Mouse (Mus musculus): Measurements from ENCODE around the gene Iqschfp. TPM values are rescaled to one million over a fixed set of nuclear protein-coding genes. Genes with fewer than 3 reads are reported as not detected.

Iqschfp gene
- polyA plus RNA-seq, 1 experiment from 2014 or later, result 0.24 TPM

GRCm38 (mm10) chr3:67961934-67962639 is 70.1 kb downstream of the Iqschfp start:
- DNase-seq (ENCODE audit: low spot score), result no peak
- Histone ChIP-seq H3K27me3 (replicated peaks; ENCODE audit: low read depth, poor library complexity, severe bottlenecking) (no peaks in the 10 kb centered on the region), H3K9me3 (no peaks in the 10 kb centered on the region), H3K36me3 (replicated peaks) (no peaks in the 10 kb centered on the region), H3K27ac (replicated peaks) (no peak overlapping the region), H3K4me1 (no peaks in the 10 kb centered on the region), H3K4me3 (no peak overlapping the region)
- 91% methylated on average over 6 of the region's 6 CpGs for WGBS

- 90% methylated on average over 2 of the region's 2 CpGs for WGBS
- Histone ChIP-seq H3K4me1 (no peaks in the 10 kb centered on the region), H3K9me3 (peaks cover 4% of the 10 kb centered on the region; the same call in 1 of the 2 replicates), H3K36me3 (replicated peaks) (no peaks in the 10 kb centered on the region), H3K4me3 (no peak overlapping the region), H3K27me3 (replicated peaks; ENCODE audit: low read depth, poor library complexity, severe bottlenecking) (no peaks in the 10 kb centered on the region), H3K27ac (replicated peaks) (no peak overlapping the region)
- DNase-seq (ENCODE audit: low spot score), result no peak
Measured at GRCm38 (mm10) chr3:67974340-67974998, 82.4 kb downstream of the Iqschfp start.

GRCm38 (mm10) chr3:67980006-67980405 is 88.0 kb downstream of the Iqschfp start:
- H3K36me3 ChIP-seq (replicated peaks), result no peaks in the 10 kb centered on the region
- no peaks in the 10 kb centered on the region for H3K27me3 ChIP-seq (replicated peaks; ENCODE audit: low read depth, poor library complexity, severe bottlenecking)
- no peaks in the 10 kb centered on the region for H3K9me3 ChIP-seq
- 84% methylated on average over 1 of the region's 1 CpGs for WGBS
- no peak for DNase-seq (ENCODE audit: low spot score)
- H3K27ac ChIP-seq (replicated peaks), result no peak overlapping the region
- H3K4me1 ChIP-seq, result peaks cover 5% of the 10 kb centered on the region
- no peak overlapping the region for H3K4me3 ChIP-seq

- peaks cover 5% of the 10 kb centered on the region for H3K4me1 ChIP-seq
- DNase-seq (ENCODE audit: low spot score), result peak; percentile 35
- no peaks in the 10 kb centered on the region for H3K9me3 ChIP-seq
- H3K36me3 ChIP-seq (replicated peaks), result no peaks in the 10 kb centered on the region
- no peak overlapping the region; the same call in 1 of the 2 replicates for H3K27ac ChIP-seq (replicated peaks)
- WGBS, result 29% methylated on average over 12 of the region's 12 CpGs
- no peak overlapping the region for H3K4me3 ChIP-seq
- no peaks in the 10 kb centered on the region for H3K27me3 ChIP-seq (replicated peaks; ENCODE audit: low read depth, poor library complexity, severe bottlenecking)
Measured at GRCm38 (mm10) chr3:67983329-67983728, 91.3 kb downstream of the Iqschfp start.

DNA sequence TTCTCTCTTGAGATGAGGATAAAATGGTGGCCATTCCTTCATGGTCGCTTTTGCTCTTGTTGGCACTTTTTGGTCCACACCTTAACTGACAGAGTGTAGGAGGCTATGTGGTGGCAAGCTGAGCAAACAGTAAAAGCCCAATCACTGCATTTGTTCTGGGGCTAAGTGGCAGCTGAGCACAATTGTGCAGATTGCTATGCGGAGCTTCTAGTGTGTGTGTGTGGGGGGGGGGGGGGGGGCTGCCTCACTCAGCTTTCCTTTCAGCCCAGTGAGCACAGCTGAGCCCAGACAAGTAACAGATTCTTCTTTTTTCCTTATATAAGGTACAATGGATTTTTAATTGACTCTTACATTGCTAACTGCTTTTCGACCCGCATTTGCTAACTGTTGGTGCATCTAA is 110.4 kb downstream of the Iqschfp start:
- 82% methylated on average over 4 of the region's 4 CpGs for WGBS

GRCm38 (mm10) chr3:68012342-68012741 is 120.3 kb downstream of the Iqschfp start:
- no peaks in the 10 kb centered on the region for H3K27me3 ChIP-seq (replicated peaks; ENCODE audit: low read depth, poor library complexity, severe bottlenecking)
- H3K4me3 ChIP-seq, result no peak overlapping the region
- no peaks in the 10 kb centered on the region for H3K4me1 ChIP-seq
- H3K9me3 ChIP-seq, result no peaks in the 10 kb centered on the region
- no peaks in the 10 kb centered on the region for H3K36me3 ChIP-seq (replicated peaks)
- DNase-seq (ENCODE audit: low spot score), result no peak
- no peak overlapping the region for H3K27ac ChIP-seq (replicated peaks)

More for the DNA sequence above, 110.4 kb downstream of the Iqschfp start:
- Histone ChIP-seq H3K4me3 (no peak overlapping the region), H3K27ac (replicated peaks) (no peak overlapping the region), H3K4me1 (no peaks in the 10 kb centered on the region), H3K9me3 (no peaks in the 10 kb centered on the region), H3K27me3 (replicated peaks; ENCODE audit: low read depth, poor library complexity, severe bottlenecking) (no peaks in the 10 kb centered on the region), H3K36me3 (replicated peaks) (no peaks in the 10 kb centered on the region)
- no peak for DNase-seq (ENCODE audit: low spot score)

DNA sequence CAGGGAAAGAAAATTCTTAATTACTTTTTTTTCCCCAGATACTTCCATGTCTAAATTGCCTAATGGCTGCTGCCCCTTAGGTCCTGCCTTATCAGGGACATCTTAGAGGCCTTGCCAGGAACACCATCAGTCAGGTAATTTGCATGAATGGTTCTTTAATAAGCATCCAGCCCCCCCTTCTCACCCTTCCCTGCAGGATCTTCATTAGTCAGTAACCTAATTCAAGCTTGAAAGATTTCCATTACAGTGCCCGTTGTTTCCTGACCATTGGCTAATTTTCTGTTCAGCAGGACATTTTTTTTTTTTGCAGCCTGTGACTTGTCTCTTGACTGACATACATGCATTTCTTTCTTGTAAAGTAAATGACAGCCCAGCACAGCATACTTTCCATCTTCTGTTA is 123.8 kb downstream of the Iqschfp start:
- H3K9me3 ChIP-seq, result no peaks in the 10 kb centered on the region
- no peaks in the 10 kb centered on the region for H3K27me3 ChIP-seq (replicated peaks; ENCODE audit: low read depth, poor library complexity, severe bottlenecking)
- DNase-seq (ENCODE audit: low spot score), result no peak
- no peaks in the 10 kb centered on the region for H3K4me1 ChIP-seq
- no peaks in the 10 kb centered on the region for H3K36me3 ChIP-seq (replicated peaks)
- no peak overlapping the region for H3K27ac ChIP-seq (replicated peaks)
- H3K4me3 ChIP-seq, result no peak overlapping the region
- 52% methylated on average over 1 of the region's 1 CpGs for WGBS

DNA sequence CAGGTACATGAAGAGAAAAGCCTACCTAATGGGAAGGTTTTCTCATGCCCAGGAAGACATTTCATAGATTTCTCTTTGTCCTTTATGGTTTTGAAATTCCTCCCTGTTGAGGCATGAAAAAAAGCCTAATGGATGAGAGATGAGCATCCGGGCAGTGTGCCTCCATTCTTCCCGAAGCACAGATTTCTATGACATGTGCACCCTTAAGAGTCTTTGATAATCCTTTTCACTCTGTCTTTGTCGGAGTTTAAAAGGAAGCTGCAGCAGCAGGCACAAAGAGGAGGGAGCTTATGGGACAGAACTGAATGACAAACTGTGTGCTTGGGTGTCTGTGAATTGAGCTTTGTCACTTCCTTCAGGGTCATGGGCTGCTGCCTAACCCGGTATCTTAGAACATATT is 127.4 kb downstream of the Iqschfp start:
- Histone ChIP-seq H3K9me3 (no peaks in the 10 kb centered on the region), H3K36me3 (replicated peaks) (no peaks in the 10 kb centered on the region), H3K27ac (replicated peaks) (no peak overlapping the region), H3K4me1 (no peaks in the 10 kb centered on the region), H3K27me3 (replicated peaks; ENCODE audit: low read depth, poor library complexity, severe bottlenecking) (no peaks in the 10 kb centered on the region), H3K4me3 (no peak overlapping the region)
- DNase-seq (ENCODE audit: low spot score), result no peak
- WGBS, result 55% methylated on average over 4 of the region's 4 CpGs

DNA sequence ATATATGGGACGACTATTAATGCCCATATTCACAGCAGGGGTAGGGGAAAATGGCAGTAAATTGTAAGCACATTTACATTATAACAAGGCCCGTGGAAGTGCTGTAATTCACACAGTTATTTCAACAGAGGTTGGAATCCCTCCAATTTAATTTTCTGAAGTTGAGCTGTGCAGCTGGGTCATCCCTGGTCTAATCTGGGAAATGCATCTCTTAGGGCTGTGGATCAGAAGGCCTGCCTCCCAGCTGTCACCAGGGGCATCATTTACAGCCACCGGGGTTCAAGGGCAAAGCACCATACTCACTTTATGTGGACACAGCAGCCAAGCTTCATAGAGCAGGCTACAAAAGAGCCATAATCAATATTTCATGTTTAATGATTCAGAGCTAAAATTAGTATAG is 144.1 kb downstream of the Iqschfp start:
- no peaks in the 10 kb centered on the region for H3K9me3 ChIP-seq
- H3K4me3 ChIP-seq, result no peak overlapping the region
- WGBS, result 73% methylated on average over 3 of the region's 3 CpGs
- no peak overlapping the region for H3K27ac ChIP-seq (replicated peaks)
- no peak for DNase-seq (ENCODE audit: low spot score)
- no peaks in the 10 kb centered on the region for H3K27me3 ChIP-seq (replicated peaks; ENCODE audit: low read depth, poor library complexity, severe bottlenecking)
- no peaks in the 10 kb centered on the region for H3K4me1 ChIP-seq
- H3K36me3 ChIP-seq (replicated peaks), result no peaks in the 10 kb centered on the region

DNA sequence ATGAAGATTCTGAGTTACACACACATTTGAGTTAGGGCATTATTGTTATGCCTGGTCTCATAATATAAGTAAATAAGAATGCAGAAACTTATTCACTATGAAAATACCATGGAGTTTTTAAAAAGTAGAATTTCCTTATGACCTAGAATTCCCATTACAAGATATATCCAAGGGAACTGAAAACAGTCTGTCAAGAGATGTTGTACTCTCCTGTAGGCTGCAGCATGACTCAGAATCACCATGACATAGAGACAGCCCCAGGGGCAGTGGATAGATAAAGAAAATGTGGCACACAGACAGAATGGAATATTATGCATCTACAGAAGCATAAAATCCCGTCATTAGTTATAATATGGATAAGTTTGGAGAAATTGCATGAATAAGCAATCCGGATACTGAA is 150.9 kb downstream of the Iqschfp start:
- Histone ChIP-seq H3K4me1 (no peaks in the 10 kb centered on the region), H3K36me3 (replicated peaks) (no peaks in the 10 kb centered on the region), H3K4me3 (no peak overlapping the region), H3K9me3 (no peaks in the 10 kb centered on the region), H3K27ac (replicated peaks) (no peak overlapping the region), H3K27me3 (replicated peaks; ENCODE audit: low read depth, poor library complexity, severe bottlenecking) (no peaks in the 10 kb centered on the region)
- no peak for DNase-seq (ENCODE audit: low spot score)
- WGBS, result 87% methylated on average over 2 of the region's 2 CpGs

DNA sequence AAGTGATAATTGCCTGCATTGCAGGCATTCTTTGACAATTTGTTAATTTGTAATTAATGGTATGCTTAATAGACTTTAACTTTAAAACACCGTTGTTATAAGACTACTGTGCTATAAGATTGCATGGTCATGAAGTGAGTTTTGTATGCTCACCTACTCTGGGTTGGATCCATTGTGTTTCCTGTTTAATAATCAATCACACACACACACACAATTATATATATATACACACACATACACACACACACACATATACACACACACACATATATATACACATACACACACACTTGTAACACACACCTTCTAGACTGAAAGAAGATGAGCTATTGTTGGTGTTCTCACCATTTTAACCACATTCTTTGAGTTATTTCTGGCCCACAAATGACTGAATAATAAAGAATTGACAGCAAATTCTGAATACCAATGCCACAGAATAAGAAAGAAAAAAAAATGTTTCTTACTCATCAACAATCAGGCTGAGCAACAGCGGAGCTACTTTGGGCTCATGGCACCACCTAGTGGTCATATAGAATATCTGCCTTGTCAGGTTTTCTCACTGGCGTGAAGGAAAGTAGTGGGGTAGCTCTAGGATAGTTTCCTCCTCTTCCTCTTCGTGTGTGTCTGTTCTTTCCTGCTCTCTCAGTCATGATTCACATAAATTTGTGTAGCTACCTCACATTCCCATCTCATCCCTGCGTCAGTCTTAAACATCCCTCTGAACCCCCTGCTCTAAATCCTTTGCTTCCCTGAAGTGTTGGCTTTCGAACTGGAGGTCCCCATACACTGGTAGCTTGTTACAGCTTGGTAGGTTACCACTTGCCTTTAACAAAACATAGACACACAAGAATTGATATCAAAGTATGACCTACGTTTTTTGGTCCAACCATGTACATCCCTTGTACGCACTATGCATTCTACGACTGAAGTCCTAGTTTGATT is 153.7 kb downstream of the Iqschfp start:
- 50% methylated on average over 9 of the region's 9 CpGs for WGBS

DNA sequence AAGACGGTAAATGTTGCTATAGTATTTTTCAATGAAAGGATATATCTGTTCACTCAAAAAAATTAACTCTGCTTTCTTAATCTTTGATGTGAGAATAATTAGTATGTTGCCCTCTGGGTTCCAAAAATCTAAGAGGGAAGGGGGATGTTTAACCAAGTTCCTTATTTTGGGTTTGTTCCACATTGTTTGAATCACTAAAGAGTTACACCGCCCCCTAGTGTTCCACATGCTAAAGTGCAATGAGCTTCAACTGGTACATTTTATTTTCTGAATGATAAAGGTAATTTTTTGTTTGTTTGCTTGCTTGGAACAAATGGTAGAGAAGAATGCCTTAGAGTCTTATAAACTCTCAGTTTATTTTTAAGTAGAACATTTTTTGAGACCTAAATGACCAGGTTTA is 161.5 kb downstream of the Iqschfp start:
- H3K27me3 ChIP-seq (replicated peaks; ENCODE audit: low read depth, poor library complexity, severe bottlenecking), result no peaks in the 10 kb centered on the region; the same call in 1 of the 2 replicates
- no peak for DNase-seq (ENCODE audit: low spot score)
- no peaks in the 10 kb centered on the region for H3K36me3 ChIP-seq (replicated peaks)
- 50% methylated on average over 2 of the region's 2 CpGs for WGBS
- no peaks in the 10 kb centered on the region for H3K9me3 ChIP-seq
- H3K4me1 ChIP-seq, result no peaks in the 10 kb centered on the region
- H3K27ac ChIP-seq (replicated peaks), result no peak overlapping the region
- H3K4me3 ChIP-seq, result no peak overlapping the region

More for the DNA sequence above, 153.7 kb downstream of the Iqschfp start:
- no peaks in the 10 kb centered on the region for H3K36me3 ChIP-seq (replicated peaks)
- peak; percentile 39 for DNase-seq (ENCODE audit: low spot score)
- H3K4me1 ChIP-seq, result no peaks in the 10 kb centered on the region
- no peak overlapping the region for H3K4me3 ChIP-seq
- no peak overlapping the region for H3K27ac ChIP-seq (replicated peaks)
- no peaks in the 10 kb centered on the region for H3K27me3 ChIP-seq (replicated peaks; ENCODE audit: low read depth, poor library complexity, severe bottlenecking)
- no peaks in the 10 kb centered on the region for H3K9me3 ChIP-seq
